Mouse (Mus musculus) liver, embryonic 14.5 days (tissue): Measurements from ENCODE around the gene Lag3.

Source experiments
- CTCF ChIP-seq: IDR thresholded peaks from 2 replicates; pipeline ENCODE4 v1.5.1; 2016; ENCODE audit warnings: antibody characterized with exemption, low read depth, control low read depth
- EP300 ChIP-seq: IDR thresholded peaks from 2 replicates; pipeline ENCODE4 v1.6.1; 2016; ENCODE audit warnings: antibody characterized with exemption, low read depth

- TF ChIP-seq CTCF (no peak), EP300 (no peak)
These were observed 6.8 kb upstream of the Lag3 start for GRCm38 (mm10) chr6:124918331-124918690.
